Mouse (Mus musculus): ENCODE data around the gene Hsd11b2.

- TF ChIP-seq CTCF (IDR thresholded peaks at IDR 0.05; ENCODE audit: borderline replicate concordance, insufficient read depth, low read depth, low read length) (no peak), POLR2A (IDR thresholded peaks at IDR 0.05; ENCODE audit: borderline replicate concordance, insufficient read depth, low read length) (no peak)
These were observed 48.4 kb downstream of the Hsd11b2 start for GRCm38 (mm10) chr8:105566703-105567595.

Data from cerebellum, adult 2 months (tissue).